Mouse (Mus musculus) liver, embryonic 14.5 days (tissue): Measurements from ENCODE around the gene Gm28041. TPM values are rescaled to one million over a fixed set of nuclear protein-coding genes. Genes with fewer than 3 reads are reported as not detected.

ENCODE experiments used
- ATAC-seq: fragments of 200-750 bp; cut with Nextera tagmentation; 2 replicates; pipeline ENCODE4 v1.8.0; 2017; ENCODE audit warnings: moderate number of reproducible peaks, mild to moderate bottlenecking, moderate library complexity; ENCODE audit not compliant: insufficient read depth
- DNase-seq, 3 experiments: peaks; one replicate each; pipeline ENCODE4 v3.0.0-alpha.2; 2012 to 2013; ENCODE audit warnings: low read depth in 3 of 3, low spot score in 3 of 3
- H3K27ac ChIP-seq: fragments of 300-500 bp; sonication (generic); 2 replicates; pipeline ENCODE4 v1.5.1; 2014; ENCODE audit warnings: moderate library complexity, mild to moderate bottlenecking, control low read depth, inconsistent platforms
- H3K27me3 ChIP-seq: fragments of 300-500 bp; sonication (generic); 2 replicates; pipeline ENCODE4 v1.6.1; 2014; ENCODE audit warnings: mild to moderate bottlenecking, low read length, moderate library complexity; ENCODE audit not compliant: control insufficient read depth, insufficient read depth
- H3K36me3 ChIP-seq: fragments of 300-500 bp; sonication (generic); replicated peaks from 2 replicates; pipeline ENCODE4 v1.6.1; 2014; ENCODE audit warnings: low read depth; ENCODE audit not compliant: control insufficient read depth, insufficient read depth
- H3K4me1 ChIP-seq, 2 experiments: fragments of 200-500 bp in 1 of 2; fragments of 300-500 bp in 1 of 2; sonication (generic) in 1 of 2; replicated peaks; 2 replicates each; pipeline ENCODE4 v1.6.1; 2012 to 2014; ENCODE audit warnings: antibody characterized with exemption in 1 of 2, inconsistent platforms in 1 of 2, low read length in 1 of 2; ENCODE audit not compliant: control insufficient read depth in 2 of 2, insufficient read depth in 2 of 2
- H3K4me2 ChIP-seq: fragments of 300-500 bp; sonication (generic); 2 replicates; pipeline ENCODE4 v1.6.1; 2014; ENCODE audit warnings: low read depth, mild to moderate bottlenecking, control low read depth, moderate library complexity
- H3K4me3 ChIP-seq, 2 experiments: fragments of 200-500 bp in 1 of 2; fragments of 300-500 bp in 1 of 2; sonication (generic) in 1 of 2; 2 replicates each; pipeline ENCODE4 v1.5.1; 2012 to 2014; ENCODE audit warnings: low read depth in 2 of 2, low read length in 2 of 2, mild to moderate bottlenecking in 2 of 2, control low read depth in 1 of 2, inconsistent platforms in 1 of 2, moderate library complexity in 1 of 2; ENCODE audit not compliant: insufficient read depth in 1 of 2
- H3K9ac ChIP-seq: fragments of 300-500 bp; sonication (generic); replicated peaks from 2 replicates; pipeline ENCODE4 v1.6.1; 2014; ENCODE audit warnings: mild to moderate bottlenecking, control low read depth, moderate library complexity
- H3K9me3 ChIP-seq: fragments of 300-500 bp; sonication (generic); 2 replicates; pipeline ENCODE4 v1.6.1; 2016; ENCODE audit warnings: low read length, mixed read lengths; ENCODE audit not compliant: control insufficient read depth
- CTCF ChIP-seq: IDR thresholded peaks from 2 replicates; pipeline ENCODE4 v1.5.1; 2016; ENCODE audit warnings: antibody characterized with exemption, low read depth, control low read depth
- EP300 ChIP-seq: IDR thresholded peaks from 2 replicates; pipeline ENCODE4 v1.6.1; 2016; ENCODE audit warnings: antibody characterized with exemption, low read depth
- WGBS: fragments of 180-500 bp; shearing (Covaris S2); extraction: QIAGEN DNeasy Blood & Tissue Kit; methylation state at CpG from one replicate; pipeline ENCODE4 v1.1.7; 2014; ENCODE audit not compliant: insufficient replicate concordance; 5-methylcytosine and 5-hydroxymethylcytosine counted together
- polyA plus RNA-seq, 2 experiments: library from polyadenylated mRNA; depleted of rRNA in 1 of 2; stranded (reverse) in 1 of 2; unstranded in 1 of 2; fragments of >200 nt; fragmentation: Nextera tagmentation in 1 of 2; extraction: Ambion mirVana in 1 of 2; gene quantifications; 2 replicates each; pipeline versions ENCODE4 v1.2.1 to v1.2.3; 2012 to 2014

Gene Gm28041
- polyA plus RNA-seq, 2 experiments: 0.10 to 0.19 TPM

DNA sequence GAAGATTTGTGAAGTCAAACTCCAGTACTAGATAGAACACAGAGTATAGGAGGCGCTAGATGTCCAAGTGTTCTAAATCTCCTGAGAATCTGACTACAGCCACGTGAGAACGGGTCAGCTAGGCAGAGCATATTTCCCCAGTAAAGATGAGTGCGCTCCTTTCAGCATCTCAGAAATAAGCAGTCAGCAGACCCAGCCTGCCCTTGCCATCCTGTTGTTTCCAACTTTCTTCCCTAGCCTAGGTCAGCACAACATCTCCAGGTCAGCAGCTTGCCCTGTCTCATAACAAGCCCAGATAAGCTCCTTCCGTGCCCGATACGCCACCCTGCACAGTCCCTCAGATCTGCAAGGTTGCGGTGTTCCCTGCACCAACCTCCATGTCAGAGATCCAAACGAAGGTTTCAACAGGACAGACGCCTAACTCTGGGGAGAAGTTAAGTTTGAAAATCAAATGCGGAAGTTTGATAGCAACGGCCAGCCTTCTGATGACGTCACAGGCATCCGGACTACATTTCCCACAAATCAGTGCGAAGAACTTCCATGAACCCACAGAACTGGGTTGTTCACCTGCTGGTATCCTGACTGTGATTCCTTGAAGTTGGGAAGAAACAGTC lies 15.3 kb downstream of the Gm28041 start, which contains the start of the genes Gm28044 and Zfp953:
Gene Gm28044 (minus strand): TSS at position 406 of the 614 bp plus-strand sequence.
Gene Zfp953 (minus strand): TSS at position 475 of the 614 bp plus-strand sequence.
- TF ChIP-seq CTCF (peak; percentile 32), EP300 (no peak)
- peak within 1 kb of the TSS; percentile 62 for H3K27ac ChIP-seq
- H3K4me1 ChIP-seq: peaks cover 5 to 6% of the 10 kb centered on the region in 2 experiments
- H3K4me2 ChIP-seq: peak within 1 kb of the TSS; percentile 74
- no peaks in the 10 kb centered on the region for H3K36me3 ChIP-seq
- no peaks in the 10 kb centered on the region for H3K27me3 ChIP-seq
- peak within 1 kb of the TSS; percentile 85 for H3K9ac ChIP-seq
- peak within 1 kb of the TSS; percentile 92 to 99 for H3K4me3 ChIP-seq
- ATAC-seq: peak; percentile 85
- DNase-seq: peak; percentile 69 to 77 (median 73)
- no peaks in the 10 kb centered on the region for H3K9me3 ChIP-seq
- 0% methylated on average over 15 of the region's 15 CpGs for WGBS

DNA sequence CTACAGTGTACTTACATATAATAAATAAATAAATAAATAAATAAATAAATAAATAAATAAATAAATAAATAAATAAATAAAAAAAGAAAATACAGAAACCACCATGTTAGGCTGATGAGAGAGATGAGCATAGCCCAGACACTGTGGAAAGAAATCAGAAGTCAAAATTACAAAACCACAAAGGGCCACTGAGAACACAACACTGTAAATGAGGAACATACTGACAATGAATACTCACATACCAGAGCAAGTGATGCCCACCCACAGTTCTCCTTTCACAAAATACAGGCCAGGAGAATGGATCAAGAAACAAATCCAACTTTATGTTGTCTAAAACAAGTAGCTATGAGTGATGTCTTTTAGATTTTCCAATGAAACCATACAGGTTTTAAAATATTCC lies 23.7 kb downstream of the Gm28041 start:
- ATAC-seq (no peak), DNase-seq (no peak)
- Histone ChIP-seq H3K27me3 (no peaks in the 10 kb centered on the region), H3K9me3 (no peaks in the 10 kb centered on the region), H3K27ac (no peak overlapping the region), H3K4me2 (no peak overlapping the region), H3K36me3 (no peaks in the 10 kb centered on the region), H3K4me1 (no peaks in the 10 kb centered on the region), H3K4me3 (no peak overlapping the region), H3K9ac (no peak overlapping the region)
- TF ChIP-seq EP300: no peak

DNA sequence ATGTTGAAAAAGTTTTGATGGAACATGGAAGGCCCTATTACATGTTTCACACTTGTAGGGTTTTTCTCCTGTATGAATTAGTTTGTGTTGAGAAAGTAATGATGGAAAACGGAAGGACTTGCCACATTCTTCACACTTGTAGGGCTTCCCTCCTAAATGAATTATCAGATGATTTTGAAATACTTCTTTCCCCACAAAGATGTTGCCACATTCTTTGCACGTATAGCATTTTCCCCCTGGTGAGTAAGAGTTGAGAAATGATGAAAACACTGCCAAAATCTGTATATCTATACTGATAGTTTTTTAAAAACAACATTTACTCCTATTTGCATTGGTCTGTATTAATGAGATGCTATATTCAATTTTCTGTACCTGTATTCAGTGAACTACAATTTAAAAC lies 32.1 kb downstream of the Gm28041 start:
- Histone ChIP-seq H3K4me2 (no peak overlapping the region), H3K27ac (no peak overlapping the region), H3K9ac (no peak overlapping the region), H3K4me3 (no peak overlapping the region), H3K27me3 (no peaks in the 10 kb centered on the region), H3K4me1 (no peaks in the 10 kb centered on the region), H3K36me3 (no peaks in the 10 kb centered on the region; the same call in none of the 2 replicates), H3K9me3 (no peaks in the 10 kb centered on the region)
- TF ChIP-seq CTCF: no peak
- TF ChIP-seq EP300: no peak
- 67% methylated on average over 2 of the region's 2 CpGs for WGBS
- no peak for DNase-seq
- no peak for ATAC-seq

DNA sequence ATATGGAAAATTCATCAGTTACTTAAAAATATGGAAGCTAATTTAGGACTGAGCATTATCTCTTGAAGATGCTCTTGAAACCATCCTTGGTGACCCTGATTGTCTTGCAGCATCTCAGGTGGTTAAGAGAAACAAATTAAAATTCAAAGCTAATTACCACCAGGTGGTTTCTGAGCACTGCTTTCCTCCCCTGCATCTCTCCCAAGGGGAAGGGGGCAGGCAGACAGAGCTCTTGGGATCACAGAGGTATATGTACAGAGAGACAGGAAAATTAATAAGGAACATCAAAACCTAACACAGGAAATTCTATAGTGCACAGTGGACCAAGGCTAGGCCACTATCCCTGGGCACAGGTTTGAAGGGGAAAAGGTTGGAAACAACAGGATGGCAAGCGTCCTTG lies 42.7 kb downstream of the Gm28041 start:
- H3K36me3 ChIP-seq: no peaks in the 10 kb centered on the region
- ATAC-seq (0 out of 2 replicates have a peak, but pooled peaks have one; percentile 20), DNase-seq (no peak)
- 45% methylated on average over 1 of the region's 1 CpGs for WGBS
- no peaks in the 10 kb centered on the region for H3K9me3 ChIP-seq
- H3K4me3 ChIP-seq: peak overlapping the region; percentile 55 to 95; a peak in 3 of 4 replicates
- H3K4me2 ChIP-seq: peak overlapping the region; percentile 57
- H3K27ac ChIP-seq: no peak overlapping the region
- TF ChIP-seq EP300 (no peak), CTCF (no peak)
- 0 out of 4 replicates have a peak, but pooled peaks cover 0 to 6% of the 10 kb centered on the region in 2 experiments for H3K4me1 ChIP-seq
- H3K9ac ChIP-seq: peak overlapping the region; percentile 74
- H3K27me3 ChIP-seq: no peaks in the 10 kb centered on the region

DNA sequence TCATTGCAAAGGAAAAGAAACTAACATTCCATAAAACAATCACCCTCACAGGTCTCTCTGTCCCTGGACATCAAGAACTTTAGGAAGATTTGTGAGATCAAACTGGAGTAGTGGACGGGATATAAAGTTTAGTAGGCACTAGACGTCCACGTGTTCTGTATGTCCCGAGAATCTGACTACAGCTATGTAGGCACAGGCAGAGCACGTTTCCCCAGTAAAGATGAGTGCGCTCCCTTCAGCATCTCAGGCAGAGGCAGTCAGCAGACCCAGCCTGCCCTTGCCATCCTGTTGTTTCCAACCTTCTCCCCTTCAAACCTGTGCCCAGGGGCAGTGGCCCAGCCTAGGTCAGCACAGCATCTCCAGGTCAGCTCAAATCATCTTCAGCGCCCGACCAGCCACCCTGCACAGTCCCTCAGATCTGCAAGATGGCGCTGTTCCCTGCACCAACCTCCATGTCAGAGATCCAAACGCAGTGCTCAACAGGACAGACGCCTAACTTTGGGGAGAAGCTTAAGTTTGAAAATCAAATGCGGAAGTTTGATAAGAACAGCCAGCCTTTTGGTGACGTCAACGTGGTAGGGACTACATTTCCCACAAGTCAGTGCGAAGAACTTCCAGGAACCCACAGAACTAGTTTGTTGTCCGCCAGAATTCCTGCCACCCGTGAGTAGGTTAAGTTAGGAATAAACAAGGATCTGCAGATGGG lies 43.4 kb downstream of the Gm28041 start, which contains the start of gene Zfp595:
Gene Zfp595 (minus strand): TSS at position 552 of the 706 bp plus-strand sequence.
- Histone ChIP-seq H3K4me1 (0 out of 4 replicates have a peak, but pooled peaks cover 0 to 6% of the 10 kb centered on the region in 2 experiments), H3K27me3 (no peaks in the 10 kb centered on the region), H3K4me2 (peak within 1 kb of the TSS; percentile 57), H3K9me3 (no peaks in the 10 kb centered on the region), H3K36me3 (no peaks in the 10 kb centered on the region), H3K4me3 (peak within 1 kb of the TSS; percentile 55 to 95), H3K9ac (peak within 1 kb of the TSS; percentile 74), H3K27ac (no peak within 1 kb of the TSS)
- ATAC-seq (peak; percentile 92), DNase-seq (peak; percentile 79 to 89 (median 80))
- TF ChIP-seq EP300: no peak
- peak; percentile 79 for TF ChIP-seq CTCF
- 15% methylated on average over 17 of the region's 17 CpGs for WGBS
